Mouse (Mus musculus) liver, embryonic 11.5 days (tissue): ENCODE measurements around the gene Ciao2b. TPM values are rescaled to one million over a fixed set of nuclear protein-coding genes. Genes with fewer than 3 reads are reported as not detected.
"Not testable (repeated sequence)": the region's sequence is repeated elsewhere in the genome, so short reads cannot be mapped to it uniquely, and the experiment has no call there.

Experiments
- ATAC-seq: fragments of 200-750 bp; cut with Nextera tagmentation; replicated peaks from 2 replicates; pipeline ENCODE4 v1.8.0; 2017; ENCODE audit warnings: moderate number of reproducible peaks, mild to moderate bottlenecking, moderate TSS enrichment, moderate library complexity; ENCODE audit not compliant: low FRiP score
- DNase-seq: peaks from one replicate; pipeline ENCODE4 v3.0.0-alpha.2; 2017; ENCODE audit warnings: low spot score
- H3K27ac ChIP-seq: fragments of 300-500 bp; sonication (generic); 2 replicates; pipeline ENCODE4 v1.5.1; 2014; ENCODE audit warnings: mild to moderate bottlenecking, low read depth, low read length, control low read depth
- H3K27me3 ChIP-seq: fragments of 300-500 bp; sonication (generic); replicated peaks from 2 replicates; pipeline ENCODE4 v1.6.1; 2014; ENCODE audit warnings: low read length, mixed read lengths; ENCODE audit not compliant: control insufficient read depth, insufficient read depth
- H3K36me3 ChIP-seq: fragments of 300-500 bp; sonication (generic); 2 replicates; pipeline ENCODE4 v1.6.1; 2014; ENCODE audit warnings: mild to moderate bottlenecking, low read length, moderate library complexity, mixed read lengths; ENCODE audit not compliant: control insufficient read depth, insufficient read depth
- H3K4me1 ChIP-seq: fragments of 300-500 bp; sonication (generic); replicated peaks from 2 replicates; pipeline ENCODE4 v1.6.1; 2014; ENCODE audit warnings: low read length, mixed read lengths; ENCODE audit not compliant: control insufficient read depth, insufficient read depth
- H3K4me2 ChIP-seq: fragments of 300-500 bp; sonication (generic); 2 replicates; pipeline ENCODE4 v1.6.1; 2014; ENCODE audit warnings: mild to moderate bottlenecking, control low read depth, moderate library complexity
- H3K4me3 ChIP-seq: fragments of 300-500 bp; sonication (generic); 2 replicates; pipeline ENCODE4 v1.5.1; 2014; ENCODE audit warnings: low read depth, low read length, control low read depth
- H3K9ac ChIP-seq: fragments of 300-500 bp; sonication (generic); 2 replicates; pipeline ENCODE4 v1.6.1; 2014; ENCODE audit warnings: low read depth, low read length, control low read depth
- H3K9me3 ChIP-seq: fragments of 300-500 bp; sonication (generic); 2 replicates; pipeline ENCODE4 v1.6.1; 2016; ENCODE audit warnings: low read length, inconsistent platforms, mixed read lengths; ENCODE audit not compliant: control insufficient read depth
- WGBS: fragments of 180-500 bp; shearing (Covaris S2); extraction: QIAGEN DNeasy Blood & Tissue Kit; methylation state at CpG from one replicate; pipeline ENCODE4 v1.1.7; 2014; 5-methylcytosine and 5-hydroxymethylcytosine counted together
- polyA plus RNA-seq: library from polyadenylated mRNA; unstranded; fragments of >200 nt; fragmentation: Nextera tagmentation; extraction: Ambion mirVana; gene quantifications from 2 replicates; pipeline ENCODE4 v1.2.1, GENCODE M21; 2014

Ciao2b gene
- polyA plus RNA-seq = 93.1 and 94.0 TPM in 2 replicates

GRCm38 (mm10) chr8:104641426-104642323, at the start of gene Ciao2b:
Ciao2b (minus strand) TSS chr8:104641965.
- H3K9ac ChIP-seq = peak within 1 kb of the TSS; percentile 78
- ATAC-seq (peak; percentile 95), DNase-seq (peak; percentile 89)
- H3K4me3 ChIP-seq = peak within 1 kb of the TSS; percentile 90
- peaks cover 10% of the 10 kb centered on the region for H3K4me1 ChIP-seq
- H3K27ac ChIP-seq = peak within 1 kb of the TSS; percentile 52
- peak within 1 kb of the TSS; percentile 96 for H3K4me2 ChIP-seq
- WGBS = under 1% methylated on average over 66 of the region's 66 CpGs
- no peaks in the 10 kb centered on the region for H3K27me3 ChIP-seq
- H3K9me3 ChIP-seq = no peaks in the 10 kb centered on the region
- H3K36me3 ChIP-seq = 0 out of 2 replicates have a peak, but pooled peaks cover 6% of the 10 kb centered on the region

GRCm38 (mm10) chr8:104688433-104688832, 46.7 kb upstream of the Ciao2b start:
- Histone ChIP-seq H3K4me3 (no peak overlapping the region), H3K4me2 (no peak overlapping the region), H3K27ac (no peak overlapping the region), H3K36me3 (no peaks in the 10 kb centered on the region), H3K9ac (no peak overlapping the region), H3K27me3 (no peaks in the 10 kb centered on the region), H3K4me1 (no peaks in the 10 kb centered on the region), H3K9me3 (no peaks in the 10 kb centered on the region)
- DNase-seq (no peak), ATAC-seq (no peak)
- 41% methylated on average over 4 of the region's 4 CpGs for WGBS

GRCm38 (mm10) chr8:104655614-104656013, 13.8 kb upstream of the Ciao2b start:
- no peak overlapping the region for H3K4me2 ChIP-seq
- H3K4me3 ChIP-seq = no peak overlapping the region
- no peaks in the 10 kb centered on the region for H3K27me3 ChIP-seq
- no peaks in the 10 kb centered on the region for H3K9me3 ChIP-seq
- WGBS = 70% methylated on average over 4 of the region's 4 CpGs
- H3K4me1 ChIP-seq = no peaks in the 10 kb centered on the region
- DNase-seq (peak; percentile 3), ATAC-seq (no peak)
- H3K9ac ChIP-seq = no peak overlapping the region
- H3K27ac ChIP-seq = no peak overlapping the region
- H3K36me3 ChIP-seq = no peaks in the 10 kb centered on the region

GRCm38 (mm10) chr8:104654984-104655383, 13.2 kb upstream of the Ciao2b start:
- no peak overlapping the region for H3K9ac ChIP-seq
- no peaks in the 10 kb centered on the region for H3K36me3 ChIP-seq
- WGBS = 6% methylated on average over 3 of the region's 3 CpGs
- no peak overlapping the region for H3K4me3 ChIP-seq
- ATAC-seq (peak; percentile 69), DNase-seq (peak; percentile 31)
- H3K4me2 ChIP-seq = no peak overlapping the region
- no peak overlapping the region for H3K27ac ChIP-seq
- H3K9me3 ChIP-seq = no peaks in the 10 kb centered on the region
- no peaks in the 10 kb centered on the region for H3K27me3 ChIP-seq
- no peaks in the 10 kb centered on the region for H3K4me1 ChIP-seq

- not testable (repeated sequence) for ATAC-seq, H3K4me2 ChIP-seq, H3K4me1 ChIP-seq, H3K36me3 ChIP-seq, H3K4me3 ChIP-seq, H3K9me3 ChIP-seq, H3K27ac ChIP-seq, H3K27me3 ChIP-seq, H3K9ac ChIP-seq
- 59% methylated on average over 3 of the region's 3 CpGs for WGBS
- DNase-seq = peak; percentile 2
Measured at GRCm38 (mm10) chr8:104644187-104644586, 2.4 kb upstream of the Ciao2b start.

DNA sequence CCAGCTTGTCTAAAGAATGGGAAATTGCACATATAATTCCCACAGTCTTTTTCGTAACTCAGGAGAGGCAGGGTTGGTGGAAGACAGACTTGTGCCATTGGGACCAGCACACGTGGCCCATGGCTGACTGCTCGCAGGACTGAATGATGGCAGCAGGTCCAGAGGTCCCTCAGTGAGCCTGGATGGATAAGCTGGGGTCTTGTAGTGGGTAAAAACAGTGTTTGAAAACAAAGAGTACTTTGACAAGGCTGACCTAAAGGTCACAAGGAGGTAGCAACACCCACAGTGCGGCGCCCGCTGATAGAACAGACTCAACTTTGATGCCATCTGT, 524 bp upstream of the Ciao2b start:
- H3K9me3 ChIP-seq = no peaks in the 10 kb centered on the region
- peak overlapping the region; percentile 96 for H3K4me2 ChIP-seq
- DNase-seq (no peak), ATAC-seq (0 out of 2 replicates have a peak, but pooled peaks have one; percentile 9)
- peak overlapping the region; percentile 90 for H3K4me3 ChIP-seq
- H3K4me1 ChIP-seq = peaks cover 10% of the 10 kb centered on the region
- WGBS = 85% methylated on average over 6 of the region's 6 CpGs
- peak overlapping the region; percentile 52; the same call in 1 of the 2 replicates for H3K27ac ChIP-seq
- no peaks in the 10 kb centered on the region for H3K27me3 ChIP-seq
- H3K36me3 ChIP-seq = 0 out of 2 replicates have a peak, but pooled peaks cover 6% of the 10 kb centered on the region
- peak overlapping the region; percentile 78 for H3K9ac ChIP-seq

- DNase-seq (peak; percentile 33), ATAC-seq (no peak)
- H3K4me2 ChIP-seq = peak overlapping the region; percentile 96
- H3K9me3 ChIP-seq = no peaks in the 10 kb centered on the region
- WGBS = 6% methylated on average over 25 of the region's 25 CpGs
- H3K4me1 ChIP-seq = peaks cover 10% of the 10 kb centered on the region
- H3K4me3 ChIP-seq = peak overlapping the region; percentile 90
- H3K27ac ChIP-seq = peak overlapping the region; percentile 52
- H3K9ac ChIP-seq = peak overlapping the region; percentile 78
- H3K27me3 ChIP-seq = no peaks in the 10 kb centered on the region
- 0 out of 2 replicates have a peak, but pooled peaks cover 6% of the 10 kb centered on the region for H3K36me3 ChIP-seq
Measured at GRCm38 (mm10) chr8:104640831-104641370, 864 bp downstream of the Ciao2b start.

DNA sequence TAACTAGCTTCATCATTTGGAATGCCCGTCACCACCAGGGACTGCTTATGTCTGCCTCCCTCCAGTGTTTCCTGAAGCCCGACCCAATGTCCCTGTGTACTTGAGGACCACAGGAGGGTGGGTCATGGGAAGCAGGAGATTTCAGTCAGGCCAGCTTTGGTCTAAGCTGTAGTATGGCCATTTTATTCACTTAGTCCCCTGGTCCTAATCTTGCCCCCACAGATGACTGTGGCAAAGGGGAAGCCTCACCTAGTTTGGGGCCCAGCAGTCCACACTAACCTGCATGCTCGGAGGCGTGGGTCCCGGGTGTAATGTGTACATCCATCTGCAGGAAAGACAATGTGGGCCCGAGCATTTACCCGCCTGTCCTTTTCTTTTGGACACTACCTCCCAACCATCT, 1.5 kb downstream of the Ciao2b start:
- Histone ChIP-seq H3K9ac (peak overlapping the region; percentile 78), H3K4me2 (peak overlapping the region; percentile 96), H3K27ac (no peak overlapping the region)

More for the DNA sequence above, 1.5 kb downstream of the Ciao2b start:
- no peak for DNase-seq
- Histone ChIP-seq H3K9me3 (no peaks in the 10 kb centered on the region), H3K4me1 (peaks cover 10% of the 10 kb centered on the region), H3K36me3 (0 out of 2 replicates have a peak, but pooled peaks cover 6% of the 10 kb centered on the region), H3K27me3 (no peaks in the 10 kb centered on the region), H3K4me3 (peak overlapping the region; percentile 90)
- WGBS = 84% methylated on average over 7 of the region's 7 CpGs
- no peak for ATAC-seq
